Mouse (Mus musculus) cortical plate, adult 2 months (tissue): Measurements from ENCODE around the gene Tmem38a.

Source experiments
- CTCF ChIP-seq: fragments of 200-500 bp; IDR thresholded peaks from 2 replicates; pipeline ENCODE4 v1.5.1; 2011; ENCODE audit warnings: mild to moderate bottlenecking, control low read depth, low read length; ENCODE audit not compliant: insufficient read depth; ENCODE audit errors: extremely low read depth
- POLR2A ChIP-seq: fragments of 200-500 bp; IDR thresholded peaks from 2 replicates; pipeline ENCODE4 v1.6.1; 2011; ENCODE audit warnings: mild to moderate bottlenecking, low read length, control low read depth; ENCODE audit not compliant: insufficient read depth; ENCODE audit errors: extremely low read depth

DNA sequence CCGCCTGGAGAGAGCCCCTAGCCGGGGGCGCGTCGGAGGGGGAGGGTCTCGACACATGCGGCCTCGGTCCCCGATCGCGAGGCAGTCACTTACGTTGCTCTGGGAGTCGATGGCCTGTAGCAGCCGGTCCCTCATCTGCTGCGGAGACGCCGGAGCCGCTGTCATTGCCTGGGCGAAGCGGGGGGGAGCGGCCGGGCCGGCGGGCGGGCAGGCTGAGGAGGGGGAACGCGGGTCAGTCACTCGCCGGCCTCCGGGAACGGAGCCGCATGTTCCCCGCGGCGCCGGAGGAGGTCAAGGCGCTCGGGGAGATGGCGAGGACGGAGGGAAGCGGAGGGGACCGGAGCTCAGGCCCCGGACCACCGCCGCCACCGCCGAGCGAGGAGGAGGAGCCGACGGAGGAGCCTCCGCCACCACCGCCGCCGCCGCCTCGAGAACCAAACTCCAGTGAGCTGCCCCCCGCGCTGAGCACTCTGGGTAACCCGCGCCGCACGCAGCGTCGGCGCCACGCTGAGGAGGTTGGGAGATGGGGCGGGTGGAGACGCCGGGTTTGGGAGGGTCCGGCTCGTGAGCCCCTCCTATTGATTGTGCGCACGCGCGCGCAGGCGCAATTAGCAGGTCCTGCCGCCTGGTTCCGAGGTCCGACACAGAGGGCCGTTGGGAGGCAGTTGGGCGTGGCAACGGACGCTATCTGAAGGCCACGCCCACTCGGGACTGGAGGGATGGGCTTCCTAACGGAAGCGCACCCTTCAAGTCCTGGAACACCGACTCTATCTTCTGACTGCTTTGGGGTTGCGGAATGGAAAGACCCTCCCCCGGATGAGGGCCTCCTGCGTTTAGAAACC, 23.8 kb upstream of the Tmem38a start, which contains the start of gene Med26:
- TF ChIP-seq CTCF (no peak), POLR2A (no peak)
